Mouse (Mus musculus) kidney, postnatal 10 days (tissue): ENCODE measurements around the gene Nr0b2.

Experiments used
- DNase-seq: peaks from one replicate; pipeline ENCODE4 v3.0.0; 2021; ENCODE audit warnings: mixed read lengths

Gene Nr0b2

DNA sequence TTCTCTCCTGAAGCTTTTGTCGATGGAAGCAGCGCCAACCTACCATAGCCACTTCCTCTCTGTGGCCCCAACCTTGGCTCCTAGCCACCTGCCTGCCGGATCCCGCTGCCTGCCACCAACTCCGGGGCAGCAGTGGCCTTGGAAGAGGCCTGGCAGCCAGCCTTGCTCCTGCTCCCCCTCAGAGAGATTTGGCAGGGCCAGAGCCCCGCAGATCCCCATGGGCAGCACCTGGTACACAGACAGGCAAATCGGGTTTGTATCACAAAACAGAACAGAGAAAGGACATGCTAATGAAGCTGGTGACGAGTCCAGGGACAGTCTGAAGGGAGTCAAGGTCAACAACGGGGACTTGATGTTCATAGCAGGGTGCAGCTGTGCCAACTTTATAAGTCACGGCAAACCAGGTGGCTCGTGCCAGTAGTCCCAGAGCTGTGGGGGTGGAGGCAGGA is 10.0 kb downstream of the Nr0b2 start:
- peak; percentile 64 for DNase-seq

DNA sequence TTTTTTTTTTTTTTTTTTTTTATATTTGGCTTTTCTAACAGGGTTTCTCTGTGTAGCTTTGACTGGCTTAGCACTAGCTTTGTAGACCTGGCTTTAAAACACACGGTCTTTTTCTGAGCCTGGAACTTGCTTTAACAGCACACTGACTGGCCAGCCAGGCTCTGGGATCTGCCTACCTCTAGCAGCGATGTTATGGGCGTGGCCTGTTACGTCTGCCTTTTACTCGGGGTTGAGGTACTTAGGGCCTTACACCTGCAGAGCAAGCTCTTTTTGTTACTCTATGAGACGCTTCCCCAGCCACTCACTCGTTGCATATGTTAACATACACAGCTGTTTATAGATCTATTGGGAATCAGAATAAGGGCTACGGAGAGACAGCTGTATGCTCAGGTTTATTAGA is 14.1 kb downstream of the Nr0b2 start:
- DNase-seq = no peak

DNA sequence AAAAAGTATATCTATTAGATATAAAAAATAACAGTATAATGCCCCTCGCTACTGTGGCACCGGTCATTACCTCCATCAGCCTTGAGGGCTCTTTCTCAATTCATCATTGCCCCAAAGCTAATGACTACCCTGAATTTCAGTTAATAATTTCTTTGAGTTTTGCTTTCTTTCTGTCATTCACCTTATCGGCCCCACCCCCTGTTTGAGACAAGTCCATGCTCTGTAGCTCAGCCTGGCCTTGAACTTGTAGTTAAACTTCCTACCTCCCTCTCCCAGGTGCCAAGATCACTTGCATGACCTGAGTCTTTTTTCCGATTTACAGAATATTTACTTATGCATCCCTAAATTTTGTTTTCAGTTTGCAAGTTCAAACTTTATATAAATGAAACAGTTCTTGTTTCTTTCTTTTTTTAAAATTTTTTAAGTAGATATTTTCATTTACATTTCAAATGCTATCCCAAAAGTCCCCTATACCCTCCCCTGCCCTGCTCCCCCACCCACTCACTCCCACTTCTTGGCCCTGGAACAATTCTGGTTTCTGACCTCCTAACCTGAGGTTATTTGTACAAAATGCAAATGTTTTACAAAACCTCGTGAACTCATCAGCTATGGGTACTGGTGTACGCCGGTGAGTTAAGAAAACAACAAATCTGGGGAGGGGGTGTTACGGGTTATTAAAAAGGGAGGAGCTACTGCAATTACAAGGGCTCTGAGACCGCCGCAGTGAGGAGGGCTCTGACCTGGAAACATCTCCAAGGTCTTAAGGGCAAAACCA is 16.3 kb downstream of the Nr0b2 start:
- DNase-seq = no peak

DNA sequence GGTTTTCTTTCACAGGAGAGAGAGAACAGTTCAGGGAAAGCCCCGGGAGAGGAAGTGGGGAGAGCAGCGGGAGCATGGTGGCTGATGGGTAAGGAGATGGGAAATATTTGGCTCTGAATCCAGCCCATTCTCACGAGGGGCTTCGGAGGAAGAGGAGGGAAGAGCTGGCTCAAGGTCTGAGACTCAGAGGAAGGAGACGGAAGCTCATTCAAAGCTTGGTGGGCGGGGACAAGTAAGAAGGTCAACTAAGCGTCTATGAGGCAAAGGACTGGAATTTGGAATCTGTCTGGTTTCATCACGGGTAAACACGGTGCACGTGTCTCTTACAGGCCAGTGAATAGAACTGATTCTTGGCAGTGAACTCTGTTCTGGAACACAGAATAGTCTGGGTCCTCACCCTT is 16.9 kb downstream of the Nr0b2 start:
- DNase-seq = peak; percentile 64

DNA sequence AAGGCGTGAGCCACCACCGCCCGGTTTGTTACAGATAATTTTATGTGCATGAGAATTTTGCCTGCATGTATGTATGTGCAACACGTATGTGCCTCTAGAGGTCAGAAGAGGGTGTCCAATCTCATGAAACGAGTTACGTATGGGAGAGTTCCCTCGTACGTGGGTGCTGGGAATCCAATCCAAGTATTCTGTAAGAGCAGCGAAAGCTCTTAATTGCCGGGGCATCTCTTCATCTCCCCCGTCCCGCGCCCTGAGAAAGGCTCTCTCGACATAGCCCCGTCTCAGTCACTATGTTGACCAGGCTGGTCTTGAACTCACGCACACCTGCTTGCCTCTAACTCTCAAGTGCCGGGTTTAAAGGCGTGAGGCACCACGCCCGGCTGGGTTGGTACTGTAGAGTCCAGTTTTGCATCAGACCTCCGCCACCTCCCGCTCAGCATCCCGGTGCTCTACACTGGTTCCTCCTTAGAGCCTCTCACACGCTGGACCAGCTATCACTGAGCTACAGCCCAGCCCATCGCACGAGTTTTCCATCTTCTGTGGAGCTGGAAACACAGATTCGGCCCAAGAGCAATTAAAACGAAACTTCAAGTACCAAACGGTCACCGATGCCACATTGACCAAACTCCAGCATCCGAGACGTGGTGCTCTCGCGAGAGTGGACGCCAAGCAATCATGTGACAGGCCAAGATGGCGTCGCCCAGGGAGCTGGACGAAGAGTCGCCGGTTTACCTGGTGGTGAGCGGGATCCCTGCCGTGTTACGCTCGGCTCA is 21.1 kb downstream of the Nr0b2 start, which contains the start of gene Gpatch3:
TSS of gene Gpatch3 (plus strand) at position 676 of the 773 bp plus-strand sequence.
- peak; percentile 96 for DNase-seq

DNA sequence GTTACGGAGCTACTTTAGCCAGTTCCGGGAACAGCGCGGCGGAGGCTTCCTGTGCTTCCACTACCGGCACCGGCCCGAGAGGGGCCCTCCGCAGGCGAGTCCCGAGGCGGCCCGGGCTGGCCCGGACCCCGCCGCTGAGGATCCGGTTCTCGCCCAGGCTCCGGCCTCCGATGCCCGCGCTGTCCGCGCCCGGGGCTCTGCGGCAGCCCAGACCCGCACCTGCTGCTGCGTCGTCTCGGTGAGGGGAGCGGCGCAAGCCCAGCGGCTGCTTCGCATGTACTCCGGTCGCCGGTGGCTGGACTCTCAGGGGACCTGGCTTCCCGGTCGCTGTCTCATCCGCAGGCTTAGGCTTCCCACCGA is 21.6 kb downstream of the Nr0b2 start:
- DNase-seq = no peak

DNA sequence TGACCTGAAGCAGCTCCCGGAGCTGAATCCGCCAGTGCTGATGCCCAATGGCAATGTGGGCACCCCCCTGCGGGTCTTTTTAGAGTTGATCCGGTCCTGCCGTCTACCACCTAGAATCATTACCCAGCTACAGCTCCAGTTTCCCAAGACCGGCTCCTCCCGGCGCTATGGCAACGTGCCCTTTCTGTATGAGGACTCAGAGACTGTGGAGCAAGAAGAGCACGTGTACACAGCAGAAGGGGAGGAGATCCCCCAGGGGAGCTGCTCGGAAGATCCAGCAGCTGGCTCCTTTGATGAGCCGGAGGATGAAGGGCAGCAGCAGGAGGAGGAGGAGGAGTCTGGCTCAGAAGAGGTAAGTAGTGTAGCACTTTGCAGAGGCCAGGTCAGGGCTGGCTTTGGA is 24.8 kb downstream of the Nr0b2 start:
- DNase-seq = no peak

DNA sequence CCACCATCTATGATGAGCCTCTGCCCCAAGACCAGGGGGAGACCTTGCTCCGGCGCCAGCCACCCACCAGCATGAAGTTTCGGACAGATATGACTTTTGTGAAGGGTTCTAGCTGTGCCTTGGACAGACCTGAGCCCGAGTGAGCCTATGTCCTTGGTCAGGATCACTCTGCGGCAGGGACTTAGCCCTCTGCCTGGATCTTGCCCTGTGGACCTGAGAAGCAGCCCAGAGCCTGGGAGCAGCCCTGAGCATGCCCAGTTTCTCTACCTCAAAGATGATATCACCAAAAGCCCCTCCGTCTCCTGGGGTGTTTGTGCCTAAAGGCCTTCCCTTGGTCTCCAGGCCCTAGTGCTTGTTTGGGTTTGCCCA is 30.5 kb downstream of the Nr0b2 start:
- DNase-seq = no peak

DNA sequence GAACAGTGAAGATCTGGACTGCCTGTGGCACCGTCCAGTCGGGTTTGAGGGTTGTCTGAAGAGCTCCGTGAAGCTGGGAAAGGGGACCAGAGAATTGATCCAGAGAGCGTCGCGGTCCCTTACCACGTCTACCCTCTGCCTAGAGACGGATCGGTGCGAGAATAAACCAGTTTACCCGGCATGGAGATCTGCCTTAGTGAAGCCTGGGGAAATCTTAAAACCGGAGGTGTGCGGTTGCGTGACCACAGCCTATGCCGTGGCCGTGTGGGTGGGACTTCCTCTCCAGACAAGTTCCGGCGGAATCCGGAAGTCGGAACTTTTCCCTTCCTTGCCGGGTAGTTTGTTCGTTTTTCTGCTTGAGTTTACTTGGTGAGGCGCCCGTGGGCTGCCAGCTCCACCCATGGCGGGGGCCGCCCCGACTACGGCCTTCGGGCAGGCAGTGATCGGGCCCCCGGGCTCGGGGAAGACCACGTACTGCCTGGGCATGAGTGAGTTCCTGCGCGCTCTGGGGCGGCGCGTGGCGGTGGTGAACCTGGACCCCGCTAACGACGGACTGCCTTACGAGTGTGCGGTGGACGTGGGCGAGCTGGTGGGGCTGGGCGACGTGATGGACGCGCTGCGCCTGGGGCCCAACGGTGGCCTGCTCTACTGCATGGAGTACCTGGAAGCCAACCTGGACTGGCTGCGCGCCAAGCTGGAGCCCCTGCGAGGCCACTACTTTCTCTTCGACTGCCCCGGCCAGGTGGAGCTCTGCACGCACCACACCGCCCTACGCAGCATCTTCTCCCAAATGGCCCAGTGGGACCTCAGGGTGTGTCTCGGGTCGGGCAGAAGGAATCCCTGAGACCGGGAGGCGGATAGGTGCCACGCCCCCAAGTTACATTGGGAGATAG is 31.1 kb downstream of the Nr0b2 start, which contains the start of gene Gpn2:
TSS of gene Gpn2 (plus strand) at position 304 of the 893 bp plus-strand sequence.
- DNase-seq = peak; percentile 90

DNA sequence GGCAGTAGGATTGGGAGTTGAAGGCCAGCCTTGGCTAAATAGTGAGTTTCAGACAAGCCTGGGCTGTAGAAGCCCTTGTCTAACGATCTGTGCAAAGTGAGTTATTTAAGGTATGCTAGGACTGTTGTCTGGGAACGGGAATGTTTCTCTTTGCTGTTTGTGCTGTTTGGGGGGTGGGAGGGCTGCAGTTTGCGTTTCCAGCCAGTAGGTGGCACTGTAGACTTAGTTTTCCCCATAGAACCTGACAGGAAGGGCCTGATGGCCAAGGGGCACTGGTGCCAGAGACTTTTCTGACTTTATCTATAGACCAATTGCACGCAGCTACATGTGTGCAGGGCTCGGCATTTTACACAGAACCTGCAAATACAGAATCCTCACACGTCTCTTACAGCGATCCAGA is 39.4 kb downstream of the Nr0b2 start:
- DNase-seq = peak; percentile 83

DNA sequence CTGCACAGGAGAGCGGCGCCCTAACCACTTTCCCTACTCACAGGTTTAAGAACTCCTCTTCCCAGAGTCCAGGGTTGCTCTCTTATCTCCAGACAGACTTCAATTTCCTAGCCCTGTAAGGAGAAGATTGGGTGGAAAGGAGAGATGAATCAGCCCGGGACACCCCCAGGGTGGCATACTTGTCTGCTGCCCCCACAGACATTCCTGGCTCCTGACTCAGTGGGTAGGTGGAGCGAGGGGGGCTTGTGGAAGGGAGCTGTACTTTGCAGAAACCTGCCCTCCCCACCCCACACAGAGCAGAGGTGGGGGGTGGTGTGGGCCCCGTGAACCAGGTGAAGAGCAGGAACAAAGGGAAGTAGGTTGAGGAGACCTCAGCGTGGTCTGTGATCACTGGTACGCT is 42.4 kb downstream of the Nr0b2 start:
- no peak for DNase-seq

DNA sequence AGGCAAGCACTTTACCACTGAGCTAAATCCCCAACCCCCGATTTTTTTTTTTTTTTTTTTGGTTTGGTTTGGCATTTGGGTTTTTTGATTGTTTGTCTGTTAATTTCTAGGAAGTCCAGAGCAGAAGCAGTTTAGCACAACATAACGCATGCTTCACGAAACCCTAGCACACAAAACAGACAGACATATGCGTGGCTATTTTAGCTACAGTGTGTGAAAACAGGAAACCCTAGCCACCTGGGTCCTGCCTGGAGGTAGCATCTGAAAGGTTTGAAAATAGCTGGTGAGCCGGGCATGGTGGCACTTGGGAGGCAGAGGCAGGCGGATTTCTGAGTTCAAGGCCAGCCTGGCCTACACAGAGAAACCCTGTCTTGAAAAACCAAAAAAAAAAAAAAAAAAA is 42.9 kb downstream of the Nr0b2 start:
- no peak for DNase-seq

DNA sequence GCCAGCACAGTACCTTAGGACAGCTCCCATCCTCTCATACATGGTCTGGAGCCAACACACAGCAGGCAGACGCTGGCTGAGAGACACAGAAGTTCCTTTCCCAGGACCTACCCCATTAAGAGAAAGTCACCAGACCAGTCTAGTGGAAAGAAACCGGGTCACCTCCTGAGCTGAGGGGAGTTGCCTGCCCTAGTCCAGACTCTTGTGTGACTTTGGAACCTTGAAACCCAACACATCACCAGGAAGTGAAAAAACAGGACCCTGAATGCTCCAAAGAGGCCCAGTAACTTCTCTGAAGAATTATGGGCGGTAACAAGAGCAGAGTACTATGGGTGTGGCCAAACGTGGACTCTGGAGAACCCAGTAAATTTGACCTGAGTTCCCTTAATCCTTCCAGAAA is 45.4 kb downstream of the Nr0b2 start:
- no peak for DNase-seq

DNA sequence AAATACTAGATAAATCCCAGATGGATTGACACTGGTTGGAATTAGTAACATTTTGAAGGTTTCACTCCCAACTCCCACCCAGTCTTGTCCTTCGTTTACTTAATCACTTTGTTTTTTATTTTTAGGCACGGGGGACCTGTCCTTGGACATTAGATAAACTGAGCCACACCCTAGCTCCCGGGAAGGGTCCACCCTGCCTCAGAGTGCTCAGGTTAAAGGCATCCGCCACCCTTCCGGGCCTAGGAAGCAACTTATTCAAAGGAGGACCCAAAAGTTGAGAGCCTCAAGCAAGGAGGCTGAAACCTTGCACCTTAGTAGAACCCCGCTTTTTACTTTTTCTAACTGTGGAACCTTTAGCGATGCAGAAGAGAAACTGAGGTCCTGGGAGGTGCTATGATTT is 45.9 kb downstream of the Nr0b2 start:
- no peak for DNase-seq

DNA sequence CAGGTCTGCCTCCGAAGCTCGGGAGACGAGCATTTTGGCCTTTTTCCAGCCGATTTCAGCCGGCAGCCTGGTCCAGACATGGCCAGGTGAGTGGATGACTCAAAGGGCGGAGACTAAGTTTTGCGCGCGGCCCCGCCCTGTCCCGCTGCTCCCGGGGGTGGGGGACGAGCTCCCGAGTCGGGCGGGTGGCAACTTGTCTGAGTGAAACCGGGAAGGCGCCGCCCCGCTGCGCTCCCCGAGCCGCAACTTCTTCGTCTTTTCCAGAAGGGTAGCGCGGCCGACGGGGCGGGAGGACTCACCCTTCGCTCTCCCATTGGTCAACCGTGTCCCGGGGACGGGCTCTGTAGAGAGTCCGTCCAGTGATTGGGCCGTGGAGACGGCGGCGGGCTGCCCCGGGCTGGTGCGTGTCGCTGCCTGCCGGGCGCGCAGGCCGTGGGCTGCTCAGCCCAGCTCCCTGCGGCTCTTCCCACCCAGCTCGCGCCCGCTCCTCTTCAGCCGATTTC is 46.4 kb downstream of the Nr0b2 start:
- DNase-seq = peak; percentile 95

DNA sequence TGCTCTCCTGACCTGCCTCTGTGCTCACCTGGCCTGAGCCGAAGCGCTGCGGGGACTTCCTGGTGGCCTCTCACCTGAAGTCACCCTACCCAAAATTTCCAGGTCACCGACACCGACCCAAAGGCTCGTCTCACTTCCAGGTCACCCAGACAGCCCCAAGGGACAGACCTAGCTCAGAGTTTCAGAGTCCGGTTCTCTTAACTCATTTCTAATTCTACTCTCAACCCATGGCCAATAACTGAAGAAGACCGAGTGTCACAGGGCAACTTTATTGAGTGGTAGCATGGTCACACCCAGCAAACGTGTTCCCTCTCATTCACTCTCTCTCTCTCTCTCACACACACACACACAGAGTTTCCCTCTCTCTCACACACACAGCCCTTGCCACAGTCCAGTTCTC is 47.1 kb downstream of the Nr0b2 start:
- DNase-seq = no peak

DNA sequence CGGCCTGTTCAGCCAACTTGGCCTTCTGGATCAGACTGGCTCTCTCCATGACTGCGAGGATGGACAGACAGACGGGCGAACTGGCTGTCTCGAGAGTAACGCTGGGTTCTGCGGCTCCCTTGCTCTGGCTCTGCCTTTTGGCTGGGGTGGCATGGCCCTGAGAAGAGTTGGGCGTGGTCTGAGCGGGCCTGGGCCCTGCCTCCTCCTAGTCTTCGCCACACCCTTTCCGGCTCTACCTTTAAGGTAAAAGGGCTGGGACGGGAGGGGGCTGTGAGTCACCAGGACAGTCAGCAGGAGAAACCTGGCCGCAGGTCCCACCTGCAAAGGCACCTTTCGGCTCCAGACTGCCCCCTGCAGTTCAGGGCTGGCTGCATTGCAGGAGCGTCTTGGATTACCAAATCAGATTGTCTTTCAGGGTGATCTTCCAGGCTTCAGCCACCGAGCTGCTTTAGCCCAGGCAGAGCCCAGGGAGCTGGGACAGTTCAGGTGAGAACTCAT is 48.6 kb downstream of the Nr0b2 start, which contains the start of gene Sfn:
TSS of gene Sfn (minus strand) at position 448 of the 498 bp plus-strand sequence.
- peak; percentile 82 for DNase-seq

DNA sequence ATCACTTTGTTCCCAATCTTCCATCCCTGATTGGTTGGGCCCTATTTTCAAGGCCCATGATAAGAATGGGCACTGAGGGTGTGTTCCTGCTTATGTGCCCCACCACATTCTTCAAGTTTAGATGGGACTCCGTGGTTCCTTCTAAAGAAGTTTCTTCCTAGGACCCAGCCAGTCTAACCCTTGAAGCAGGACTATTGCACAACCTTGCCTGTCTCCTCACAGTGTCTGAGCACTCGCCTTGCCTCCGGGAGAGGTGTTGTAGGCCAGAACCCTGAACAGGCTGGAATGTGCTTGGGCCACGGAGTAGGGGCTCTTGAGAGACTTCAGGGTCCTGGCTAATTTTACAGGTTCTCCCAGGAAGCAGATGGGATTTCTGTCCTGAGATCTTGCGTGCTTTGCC is 49.9 kb downstream of the Nr0b2 start:
- no peak for DNase-seq

DNA sequence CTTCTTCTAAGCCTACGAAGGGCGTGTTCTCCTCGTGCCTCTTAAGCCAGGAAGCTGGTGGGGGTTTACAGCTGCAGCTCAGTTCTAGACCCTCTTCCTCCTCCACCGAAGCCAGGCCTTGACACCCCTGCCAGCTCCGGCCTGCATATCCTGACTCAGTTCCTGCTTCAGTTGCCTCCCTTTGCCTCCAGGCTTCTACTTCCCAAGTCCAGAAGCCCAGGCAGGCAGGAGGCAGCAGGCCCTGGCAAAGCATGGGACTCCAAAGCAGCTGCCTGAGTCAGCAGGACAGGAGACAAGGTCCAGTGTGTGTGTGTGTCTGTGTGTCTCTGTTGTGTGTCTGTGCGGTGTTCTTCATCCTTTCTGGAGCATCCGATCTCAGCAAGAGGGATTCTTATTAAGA is 51.0 kb downstream of the Nr0b2 start:
- DNase-seq = no peak

DNA sequence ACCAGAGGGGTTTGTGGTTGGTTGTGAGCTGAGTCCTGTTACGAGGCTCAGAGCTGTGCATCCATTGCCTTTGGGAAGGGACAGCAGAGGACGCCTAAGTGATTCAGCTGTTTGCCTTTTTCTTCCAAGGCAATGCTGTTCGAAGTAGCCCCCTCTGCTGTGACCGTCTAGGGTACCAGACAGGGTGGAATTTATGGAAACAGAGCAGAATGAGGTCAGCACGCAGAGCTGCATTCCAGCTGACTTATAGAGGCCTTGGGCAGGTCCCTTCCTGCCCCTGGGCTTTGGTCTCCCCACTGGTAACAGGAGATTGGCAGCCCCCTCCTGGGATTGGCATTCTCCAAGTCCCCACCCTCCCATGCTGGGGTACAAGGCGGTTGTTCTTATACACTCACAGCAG is 51.7 kb downstream of the Nr0b2 start:
- no peak for DNase-seq

DNA sequence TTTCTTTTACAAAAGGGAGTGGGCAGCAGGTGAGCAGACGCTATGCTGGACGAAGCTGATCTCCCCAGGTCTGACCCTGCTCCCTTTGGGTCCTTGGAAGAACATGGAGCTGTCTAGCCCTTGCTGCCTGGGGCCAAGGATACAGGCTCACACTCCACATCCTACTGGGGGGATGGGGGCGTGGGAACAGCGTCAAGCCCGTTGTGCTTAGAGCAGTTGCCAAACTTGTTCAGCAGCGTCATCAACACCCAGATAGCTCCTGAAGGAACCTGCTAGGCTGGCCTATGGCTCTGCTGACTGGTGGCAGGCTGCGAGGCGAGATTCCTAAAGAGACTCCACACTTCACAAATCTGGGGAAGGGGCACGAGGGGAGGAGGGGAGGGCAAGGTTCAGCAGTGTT is 52.2 kb downstream of the Nr0b2 start:
- DNase-seq = peak; percentile 40
